Mouse (Mus musculus) left cerebral cortex, postnatal 25 days (tissue): Measurements from ENCODE around the gene Gm17545. TPM values are rescaled to one million over a fixed set of nuclear protein-coding genes. Genes with fewer than 3 reads are reported as not detected.
"Not testable (repeated sequence)": the region's sequence is repeated elsewhere in the genome, so short reads cannot be mapped to it uniquely, and the experiment has no call there.

ENCODE experiments used
- DNase-seq, 2 experiments: peaks; one replicate each; pipeline ENCODE4 v3.0.0; 2022; ENCODE audit warnings: low spot score in 2 of 2, mixed read lengths in 1 of 2
- intact Hi-C: fragments of 180-260 bp; cut with DNase I; formaldehyde crosslinking; loops from one replicate; pipeline ENCODE4 v1.15.1; 2025
- total RNA-seq, 2 experiments: library from RNA; stranded (reverse); gene quantifications; 2 replicates each; pipeline ENCODE4 v1.2.3; 2021

Gene Gm17545
- not detected for total RNA-seq

DNA sequence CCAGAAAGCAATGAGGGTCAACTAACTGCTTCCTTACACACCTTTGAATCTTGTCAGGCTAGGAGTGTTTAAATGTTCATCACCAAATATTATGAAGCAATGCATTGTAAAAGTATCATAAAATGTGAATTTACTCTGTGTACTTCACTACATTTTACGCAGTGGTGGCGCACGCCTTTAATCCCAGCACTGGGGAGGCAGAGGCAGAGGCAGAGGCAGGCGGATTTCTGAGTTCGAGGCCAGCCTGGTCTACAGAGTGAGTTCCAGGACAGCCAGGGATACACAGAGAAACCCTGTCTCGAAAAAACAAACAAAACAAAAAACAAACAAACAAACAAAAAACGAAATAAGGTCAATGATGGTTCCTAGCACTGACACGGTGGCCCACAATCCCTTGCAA, at the start of gene Gm17545:
TSS of gene Gm17545 (plus strand) at position 301 of the 400 bp plus-strand sequence.
- intact Hi-C loops, DNase-seq: not testable (repeated sequence)

DNA sequence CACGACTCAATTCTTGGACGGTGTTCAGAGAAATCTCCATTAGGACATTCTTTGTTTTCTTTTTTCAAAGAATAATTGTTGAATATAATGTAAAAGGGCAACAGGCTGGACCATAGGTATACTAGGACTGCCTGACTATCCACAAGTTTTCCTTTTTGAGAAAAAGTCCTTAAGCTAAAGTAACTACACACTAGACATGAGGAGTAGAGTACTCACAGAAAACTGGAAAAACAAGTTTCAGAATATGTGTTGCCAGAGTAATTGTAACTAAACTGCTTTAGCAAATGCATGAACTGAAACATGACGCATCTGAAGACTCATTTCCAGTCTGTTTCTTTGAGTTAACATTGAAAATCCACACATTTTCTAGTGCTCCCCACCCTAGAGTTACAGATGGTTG, 48.7 kb upstream of the Gm17545 start:
- intact Hi-C loops: no loop called here
- no peak for DNase-seq

DNA sequence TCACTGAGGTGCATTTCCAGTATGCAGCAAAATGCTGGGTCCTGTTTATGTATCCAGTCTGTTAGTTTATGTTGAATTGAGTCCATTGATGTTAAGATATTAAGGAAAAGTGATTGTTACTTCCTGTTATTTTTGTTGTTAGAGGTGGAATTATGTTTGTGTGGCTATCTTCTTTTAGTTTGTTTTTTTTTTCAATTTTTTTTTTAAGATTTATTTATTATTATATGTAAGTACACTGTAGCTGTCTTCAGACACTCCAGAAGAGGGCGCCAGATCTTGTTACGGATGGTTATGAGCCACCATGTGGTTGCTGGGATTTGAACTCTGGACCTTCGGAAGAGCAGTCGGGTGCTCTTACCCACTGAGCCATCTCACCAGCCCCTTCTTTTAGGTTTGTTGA, 46.5 kb upstream of the Gm17545 start:
- intact Hi-C loops: loop anchor here (1.0 to 2.0 kb wide), 2 partner anchors 101 to 175 kb away; partner anchors contain the start of gene Zfp810
- DNase-seq: not testable (repeated sequence)

DNA sequence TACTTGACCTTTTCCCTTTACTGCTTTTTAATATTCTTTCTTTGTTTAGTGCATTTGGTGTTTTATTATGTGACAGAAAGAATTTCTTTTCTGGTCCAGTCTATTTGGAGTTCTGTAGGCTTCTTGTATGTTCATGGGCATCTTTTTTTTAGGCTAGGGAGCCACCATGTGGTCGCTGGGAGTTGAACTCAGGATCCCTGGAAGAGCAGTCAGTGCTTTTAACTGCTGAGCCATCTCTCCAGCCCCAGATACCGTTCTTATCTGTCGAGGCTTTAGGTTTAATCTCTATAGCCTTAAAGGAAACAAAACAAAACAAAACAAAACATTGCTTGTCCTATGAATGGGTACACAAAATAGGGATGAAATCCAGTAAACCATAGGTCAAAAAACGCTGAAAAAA, 45.7 kb upstream of the Gm17545 start:
- DNase-seq: peak in 1 of 2 experiments; percentile 57
- intact Hi-C loops: loop anchor here (1.0 kb wide), 1 partner anchor 176 kb away; no protein-coding TSS in a partner anchor

DNA sequence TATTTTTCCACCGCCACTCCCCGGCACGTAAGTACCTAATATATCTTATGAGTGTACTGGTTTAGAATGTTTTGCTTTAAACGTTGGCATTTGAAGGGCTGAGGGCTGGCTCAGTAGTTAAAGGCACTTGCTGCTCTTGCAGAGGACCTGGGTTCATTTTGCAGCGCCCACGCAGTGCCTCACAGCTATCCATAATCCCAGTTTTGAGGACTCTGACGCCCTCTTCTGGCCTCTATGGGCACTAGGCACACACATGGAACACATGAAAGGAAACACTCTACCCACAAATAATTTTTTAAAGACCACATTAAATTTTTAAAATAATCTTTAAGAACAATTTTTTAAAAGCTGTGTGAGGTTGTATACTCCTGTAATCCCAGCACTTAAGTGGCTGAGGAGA, 44.6 kb upstream of the Gm17545 start:
- intact Hi-C loops: no loop called here
- DNase-seq: no peak

DNA sequence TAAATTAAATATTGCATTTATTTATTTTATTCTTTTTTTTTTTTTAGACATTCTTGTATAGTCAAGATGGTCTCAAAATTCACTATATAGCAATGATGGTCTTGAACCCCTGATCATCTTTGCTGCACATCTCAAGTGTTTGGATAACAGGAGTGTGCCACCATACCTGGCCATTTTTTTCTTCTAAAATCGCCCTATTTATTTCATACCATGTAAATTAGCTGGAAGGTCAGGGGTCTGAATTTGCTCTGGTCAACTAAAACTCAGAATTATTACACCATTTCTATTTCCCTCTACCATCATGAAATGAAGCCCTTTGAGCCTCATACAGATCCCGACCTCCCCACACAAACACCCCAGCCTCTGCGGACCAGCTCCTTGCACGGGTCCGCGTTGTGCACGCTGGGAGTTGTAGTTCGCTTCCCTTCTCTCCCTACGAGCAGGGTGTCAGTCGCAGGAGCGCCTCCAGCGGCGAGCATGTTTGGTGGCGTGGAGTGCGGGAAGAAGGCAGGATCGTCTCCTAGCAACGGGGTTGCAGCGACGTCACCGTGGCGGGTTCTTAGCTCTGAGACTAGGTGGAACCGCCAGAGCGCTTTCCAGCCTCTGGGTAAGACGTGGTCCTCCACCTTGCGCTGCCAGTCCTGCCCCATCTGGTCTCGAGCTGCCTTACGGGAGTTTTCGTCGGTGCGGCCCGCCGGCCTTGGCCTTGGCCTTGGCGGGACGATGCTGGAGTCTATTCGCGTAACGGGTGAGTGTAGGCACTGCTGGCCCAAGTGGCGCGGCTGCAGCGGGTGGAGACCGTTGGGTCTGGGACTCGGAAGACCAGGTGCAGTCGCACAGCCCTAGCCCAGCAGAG, 42.9 kb upstream of the Gm17545 start, which contains the start of gene 9530077C05Rik:
TSS of gene 9530077C05Rik (plus strand) at position 512 of the 856 bp plus-strand sequence.
- DNase-seq: peak; percentile 98 to 99
- intact Hi-C loops: loop anchor here (5.0 kb wide), 1 partner anchor 254 kb away; the partner anchor contains the start of gene Pigyl

DNA sequence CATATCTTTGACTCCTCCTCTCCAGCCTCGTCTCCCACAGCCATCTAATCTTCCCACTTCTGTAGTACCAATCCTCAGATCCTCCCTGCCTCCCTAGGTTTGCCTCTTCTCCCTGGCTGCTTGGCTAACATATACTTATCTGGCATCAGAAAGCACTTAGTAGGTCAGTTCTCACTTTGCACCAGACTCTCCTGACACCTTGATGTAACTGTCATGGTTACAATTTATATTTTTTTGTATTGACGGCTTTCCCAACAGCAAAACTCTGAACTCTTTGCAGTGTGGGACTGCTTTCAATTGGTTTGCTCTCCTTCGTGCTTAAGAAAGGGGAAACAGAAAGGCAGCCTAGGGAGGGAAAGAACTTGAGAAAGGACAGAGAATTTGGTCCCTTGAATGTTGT, 37.9 kb upstream of the Gm17545 start:
- no peak for DNase-seq
- intact Hi-C loops: no loop called here

DNA sequence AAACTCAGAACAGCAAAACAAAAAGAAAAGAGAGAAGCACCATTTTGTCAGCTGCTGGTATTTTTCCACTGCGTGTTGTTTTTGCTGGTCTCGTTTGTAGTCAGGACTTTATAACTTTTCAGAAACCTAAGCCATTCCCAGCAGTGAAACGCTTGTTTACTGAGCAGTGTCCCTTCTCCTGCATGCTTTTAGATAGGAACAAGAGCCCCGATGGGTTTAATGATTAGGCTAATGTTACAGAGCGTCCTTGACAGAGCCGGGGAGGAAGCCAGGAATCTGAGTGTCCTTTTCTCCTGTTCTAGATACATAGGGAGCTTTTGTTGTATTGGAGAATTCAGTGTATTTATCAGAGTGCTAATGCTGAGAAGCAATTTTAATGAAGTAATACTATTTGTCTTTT, 36.5 kb upstream of the Gm17545 start:
- DNase-seq: no peak
- intact Hi-C loops: no loop called here

DNA sequence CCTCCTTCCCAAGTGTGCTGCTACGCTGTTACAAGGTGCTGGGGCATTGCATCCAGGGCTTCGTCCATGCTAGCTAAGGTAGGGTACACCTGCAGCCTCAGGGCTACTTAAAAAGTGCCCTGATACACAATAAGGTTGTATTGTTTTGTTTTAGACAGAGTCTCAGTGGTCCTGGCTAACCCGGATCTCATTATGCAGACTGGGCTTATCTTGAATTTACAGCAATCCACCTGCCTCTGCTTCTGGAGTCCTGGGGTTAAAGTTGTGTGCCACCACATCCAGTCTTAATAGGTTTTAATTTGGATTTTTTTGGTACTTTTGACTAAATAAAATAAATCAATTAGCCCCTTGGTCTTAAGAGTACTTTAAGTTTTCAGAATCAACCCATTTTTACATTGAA, 34.2 kb upstream of the Gm17545 start:
- DNase-seq: no peak
- intact Hi-C loops: no loop called here

DNA sequence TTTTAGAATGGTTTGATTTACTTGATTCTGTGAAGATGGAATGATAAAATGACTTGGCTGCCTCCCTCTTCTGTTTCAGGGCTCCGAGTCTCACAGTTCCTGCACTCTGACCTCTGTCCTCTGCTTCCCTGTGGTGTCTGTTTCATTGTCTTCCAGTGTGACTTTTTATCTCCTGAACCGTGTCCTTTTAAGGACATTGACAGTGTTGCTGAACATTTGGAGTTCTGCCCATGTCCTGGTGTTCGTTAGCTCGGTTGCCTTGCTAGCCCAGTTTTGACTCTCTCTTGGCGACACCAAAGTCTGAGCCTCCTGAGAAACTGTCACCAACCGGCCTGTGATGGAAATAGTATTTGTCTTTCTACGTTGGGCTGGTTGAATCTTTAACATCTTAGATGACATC, 33.6 kb upstream of the Gm17545 start:
- intact Hi-C loops: no loop called here
- DNase-seq: no peak

DNA sequence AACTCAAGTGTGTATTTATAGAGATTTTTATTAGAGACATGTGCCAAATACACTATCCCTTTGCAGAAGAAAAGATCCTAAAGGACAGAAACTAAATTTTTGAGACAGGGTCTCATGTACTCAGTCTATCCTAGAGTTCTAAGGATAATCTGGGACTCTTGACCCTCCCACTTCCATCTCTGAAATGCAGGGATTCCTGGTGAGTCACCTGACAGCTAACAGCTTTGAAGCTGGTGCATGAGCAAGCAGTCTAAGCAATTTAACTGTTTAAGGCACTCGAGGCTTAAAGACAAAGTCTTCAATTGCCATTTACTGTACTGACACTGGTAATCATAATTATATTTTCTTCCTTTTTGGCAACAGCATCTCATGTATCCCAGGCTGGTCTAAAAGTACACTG, 31.5 kb upstream of the Gm17545 start:
- peak in 1 of 2 experiments; percentile 18 for DNase-seq
- intact Hi-C loops: no loop called here

DNA sequence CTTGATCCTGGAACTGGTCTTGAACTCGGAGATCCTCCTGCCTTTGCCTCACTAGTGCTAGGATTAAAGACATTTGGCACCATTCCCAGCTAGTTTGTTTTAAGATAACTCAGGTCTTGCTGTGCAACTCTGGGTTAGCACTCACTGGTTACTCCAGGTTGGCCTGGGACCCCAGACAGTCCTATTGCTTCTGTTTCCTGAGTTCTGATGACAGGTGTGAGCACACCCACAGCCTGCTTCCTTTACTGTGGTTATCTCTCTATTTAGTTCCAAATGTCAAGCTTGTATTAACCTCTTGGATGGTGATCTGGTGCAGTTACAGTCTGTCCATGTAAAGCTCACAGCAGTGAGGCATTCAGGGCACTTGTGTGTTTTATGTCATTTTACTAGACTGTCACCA, 30.6 kb upstream of the Gm17545 start:
- no peak for DNase-seq
- intact Hi-C loops: no loop called here

DNA sequence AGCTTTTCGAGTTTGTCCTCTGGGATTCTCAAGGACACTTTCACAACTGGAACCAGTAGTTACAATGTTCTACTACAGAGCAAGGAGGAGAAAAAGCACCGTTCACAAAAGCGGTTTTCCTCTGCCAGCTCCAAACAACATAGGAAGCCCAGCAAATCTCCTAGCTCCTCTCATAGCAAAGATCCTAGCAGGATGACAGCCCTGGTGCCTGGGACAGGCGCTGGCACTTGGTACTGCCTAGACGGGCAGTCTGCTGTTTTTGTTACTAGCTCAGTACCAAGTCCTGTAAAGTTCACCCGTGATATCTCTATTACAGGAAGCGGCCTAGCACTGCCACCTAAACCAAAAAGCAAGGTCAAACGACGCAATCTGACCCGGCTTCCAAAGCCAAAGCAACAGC, 29.9 kb upstream of the Gm17545 start:
- DNase-seq: no peak
- intact Hi-C loops: no loop called here

DNA sequence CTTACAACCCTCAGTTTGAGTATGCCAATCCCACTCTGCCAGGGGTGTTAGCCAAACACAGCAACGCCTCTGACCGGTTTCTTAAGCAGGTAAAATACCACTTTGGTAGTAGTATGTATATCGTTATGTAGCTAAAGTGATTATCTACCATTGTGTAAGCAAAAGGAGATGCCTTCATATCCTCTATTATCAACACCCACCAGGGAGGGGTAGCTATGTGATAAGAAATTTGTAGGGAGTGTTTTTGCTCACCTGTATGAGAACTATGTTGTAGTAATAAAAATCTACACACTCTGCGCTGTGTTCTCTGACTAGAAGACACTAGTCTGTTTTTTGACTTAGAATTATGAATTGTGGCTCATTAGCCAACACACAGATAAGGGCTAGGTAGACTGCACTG, 29.4 kb upstream of the Gm17545 start:
- intact Hi-C loops: no loop called here
- no peak for DNase-seq

DNA sequence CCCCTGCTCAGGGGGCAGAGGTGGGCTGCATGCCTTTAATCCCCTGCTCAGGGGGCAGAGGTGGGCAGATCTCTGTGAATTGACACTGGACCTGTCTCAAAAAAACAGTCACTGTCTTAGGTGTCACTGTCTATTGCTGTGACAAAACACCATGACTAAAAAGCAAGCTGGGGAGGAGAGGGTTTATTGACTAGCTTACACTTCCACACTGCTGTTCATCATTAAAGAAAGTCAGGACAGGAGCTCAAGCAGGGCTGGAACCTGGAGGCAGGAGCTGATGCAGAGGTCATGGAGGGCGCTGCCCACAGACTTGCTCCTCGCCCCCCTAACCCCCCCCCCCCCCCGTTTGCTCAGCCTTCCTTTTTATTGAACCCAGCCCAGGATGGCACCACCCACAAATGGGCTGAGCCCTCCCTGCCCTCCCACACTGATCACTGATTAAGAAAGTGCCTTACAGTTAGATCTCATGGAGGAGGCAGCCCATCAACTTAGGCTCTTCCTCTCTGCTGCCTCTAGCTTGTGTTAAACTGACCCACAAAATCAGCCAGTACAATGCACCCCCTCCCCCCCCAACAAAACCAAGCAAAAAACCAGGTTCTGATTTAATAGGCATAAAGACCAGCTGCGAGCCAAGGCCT, 25.9 kb upstream of the Gm17545 start:
- DNase-seq: no peak
- intact Hi-C loops: no loop called here

DNA sequence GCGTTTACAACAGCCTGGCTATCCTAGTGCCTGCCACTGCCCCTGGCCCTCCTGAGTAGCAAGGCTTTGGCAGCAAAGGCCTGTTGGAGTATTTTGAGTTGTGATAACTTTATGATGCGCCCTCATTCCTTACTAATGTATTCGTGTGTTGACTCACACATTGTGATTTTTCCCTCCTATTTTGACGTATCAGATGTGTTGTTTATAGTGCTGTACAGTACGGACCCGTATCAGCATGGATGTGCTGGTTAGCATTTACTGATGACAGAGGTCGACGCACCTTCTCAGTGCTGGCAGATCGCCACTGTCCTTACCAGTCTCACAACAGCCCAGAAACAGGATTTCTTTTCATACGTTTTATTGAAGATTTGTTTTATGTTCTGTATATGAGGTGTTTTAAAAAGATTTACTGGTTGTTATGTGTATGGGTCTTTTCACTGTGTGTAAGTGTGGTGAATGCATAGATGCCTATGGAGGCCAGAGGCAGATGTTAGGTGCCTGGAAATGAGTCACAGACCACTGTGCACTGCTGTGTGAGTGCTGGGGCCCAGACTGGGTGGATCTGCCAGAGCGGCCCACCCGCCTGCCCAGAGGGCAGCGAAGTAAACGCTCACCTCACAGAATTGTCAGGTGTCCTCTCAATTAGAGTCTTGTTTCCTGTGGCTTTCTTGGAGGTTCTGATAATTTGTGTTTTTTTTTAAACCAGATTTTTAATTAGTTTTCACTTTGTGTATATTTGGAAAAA, 25.3 kb upstream of the Gm17545 start:
- intact Hi-C loops: no loop called here
- no peak for DNase-seq

DNA sequence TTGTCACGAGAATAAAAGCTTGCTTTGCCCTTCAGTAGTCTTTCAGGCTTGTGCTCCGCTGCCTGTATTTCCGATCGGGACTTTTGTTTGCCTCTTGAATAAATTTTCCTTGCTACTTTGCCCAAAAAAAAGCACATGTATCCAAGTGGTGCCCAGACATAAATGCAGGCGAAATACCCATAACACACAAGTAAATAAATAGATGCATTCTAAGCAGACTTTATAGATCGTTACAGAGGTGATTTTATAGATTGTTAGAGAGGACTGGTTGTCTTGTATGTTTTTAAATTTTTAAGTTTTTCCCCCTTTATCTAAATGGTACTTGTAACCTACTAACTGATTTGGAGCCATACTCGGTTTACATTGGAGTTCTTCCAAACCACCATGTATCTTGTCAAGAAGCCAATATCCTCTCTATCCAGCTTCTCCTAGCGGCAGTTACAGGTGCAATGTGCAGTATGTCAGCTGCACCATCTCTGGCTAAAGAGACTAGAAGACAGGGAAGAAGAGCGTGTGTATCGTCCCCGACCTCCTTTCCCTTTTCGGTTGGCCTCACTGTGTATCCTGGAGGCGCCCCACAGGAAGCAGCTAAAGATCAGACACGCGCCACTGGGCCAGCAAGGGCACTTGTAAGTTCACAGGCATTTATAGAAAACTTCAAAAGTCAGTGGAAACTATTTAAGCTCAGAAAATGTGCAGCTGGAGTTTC, 24.4 kb upstream of the Gm17545 start:
- no peak for DNase-seq
- intact Hi-C loops: no loop called here

DNA sequence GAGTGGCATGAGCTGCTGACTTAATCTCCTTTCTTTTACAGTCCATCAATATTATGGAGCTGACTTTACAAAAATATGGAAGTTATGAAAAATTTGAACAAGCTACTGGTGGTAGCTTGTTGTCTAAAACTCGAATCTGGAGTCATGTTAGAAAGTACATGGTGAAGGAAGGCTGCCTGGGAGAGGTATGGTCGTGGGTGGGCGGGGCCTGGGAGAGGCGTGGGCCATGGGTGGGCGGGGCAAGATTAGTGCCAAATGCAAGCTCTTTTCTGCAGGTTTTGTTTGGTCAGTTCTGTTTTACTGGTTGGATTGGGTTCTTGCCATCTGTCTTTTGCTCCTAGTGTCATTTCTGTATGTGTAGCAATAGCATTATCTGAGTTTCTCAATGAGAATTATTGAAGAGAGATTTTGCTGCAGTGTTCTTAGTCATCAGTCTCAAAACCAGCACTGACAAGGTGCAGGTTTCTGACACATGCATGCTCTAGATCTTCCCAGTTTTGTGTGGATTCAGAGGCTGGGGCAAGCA, 23.7 kb upstream of the Gm17545 start:
- intact Hi-C loops: no loop called here
- no peak for DNase-seq

DNA sequence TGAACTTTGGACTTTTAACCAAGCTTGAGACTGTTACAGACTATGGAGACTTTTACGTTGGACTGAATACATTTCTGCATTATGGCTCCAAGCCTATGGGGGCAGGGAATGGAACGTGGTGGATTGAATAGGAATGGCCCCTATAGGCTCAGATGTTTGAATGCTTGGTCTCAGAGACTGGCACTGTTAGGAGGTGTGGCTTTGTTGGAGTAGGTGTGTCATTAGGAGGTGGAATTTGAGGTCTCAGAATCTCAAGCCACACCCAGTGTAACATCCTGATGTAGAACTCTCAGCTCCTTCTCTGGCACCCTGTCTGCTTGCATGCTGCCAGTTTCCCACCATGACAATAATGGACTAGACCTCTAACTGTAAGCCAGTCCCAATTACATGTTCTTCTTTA, 20.9 kb upstream of the Gm17545 start:
- intact Hi-C loops: no loop called here
- no peak for DNase-seq
